Mouse (Mus musculus) midbrain, postnatal 0 days (tissue): Measurements from ENCODE around the gene Zfp36l2. TPM values are rescaled to one million over a fixed set of nuclear protein-coding genes. Genes with fewer than 3 reads are reported as not detected.

ENCODE experiments used
- ATAC-seq: fragments of 200-750 bp; cut with Nextera tagmentation; 2 replicates; pipeline ENCODE4 v1.8.0; 2017; ENCODE audit warnings: moderate number of reproducible peaks, mild to moderate bottlenecking, moderate TSS enrichment, moderate library complexity; ENCODE audit not compliant: low FRiP score
- DNase-seq: peaks from one replicate; pipeline ENCODE4 v3.0.0-alpha.2; 2015; ENCODE audit warnings: low spot score
- H3K27ac ChIP-seq: fragments of 300-500 bp; sonication (generic); 2 replicates; pipeline ENCODE4 v1.5.1; 2014; ENCODE audit warnings: low read depth, mild to moderate bottlenecking, low read length, mixed read lengths
- H3K27me3 ChIP-seq: fragments of 300-500 bp; sonication (generic); 2 replicates; pipeline ENCODE4 v1.6.1; 2014; ENCODE audit warnings: low read length, control low read depth, mixed read lengths; ENCODE audit not compliant: insufficient read depth
- H3K36me3 ChIP-seq: fragments of 300-500 bp; sonication (generic); 2 replicates; pipeline ENCODE4 v1.6.1; 2014; ENCODE audit warnings: low read length, control low read depth, mixed read lengths; ENCODE audit not compliant: insufficient read depth
- H3K4me1 ChIP-seq: fragments of 300-500 bp; sonication (generic); 2 replicates; pipeline ENCODE4 v1.6.1; 2014; ENCODE audit warnings: mild to moderate bottlenecking, control low read depth, antibody characterized with exemption, low read length, mixed read lengths; ENCODE audit not compliant: insufficient read depth
- H3K4me2 ChIP-seq: fragments of 300-500 bp; sonication (generic); 2 replicates; pipeline ENCODE4 v1.6.1; 2014; ENCODE audit warnings: low read depth, mild to moderate bottlenecking, low read length, mixed read lengths; ENCODE audit not compliant: poor library complexity, severe bottlenecking
- H3K4me3 ChIP-seq: fragments of 300-500 bp; sonication (generic); 2 replicates; pipeline ENCODE4 v1.5.1; 2014; ENCODE audit warnings: low read depth, mild to moderate bottlenecking, low read length, moderate library complexity
- H3K9ac ChIP-seq: fragments of 300-500 bp; sonication (generic); replicated peaks from 2 replicates; pipeline ENCODE4 v1.6.1; 2014; ENCODE audit warnings: mild to moderate bottlenecking, low read length, moderate library complexity, mixed read lengths; ENCODE audit not compliant: poor library complexity, severe bottlenecking
- H3K9me3 ChIP-seq: fragments of 300-500 bp; sonication (generic); 2 replicates; pipeline ENCODE4 v1.6.1; 2016; ENCODE audit warnings: low read length, control low read depth
- CTCF ChIP-seq: IDR thresholded peaks from 2 replicates; pipeline ENCODE4 v1.5.1; 2016; ENCODE audit warnings: antibody characterized with exemption, mild to moderate bottlenecking
- WGBS: fragments of 180-500 bp; shearing (Covaris S2); extraction: QIAGEN DNeasy Blood & Tissue Kit; methylation state at CpG from one replicate; pipeline ENCODE4 v1.1.7; 2014; 5-methylcytosine and 5-hydroxymethylcytosine counted together
- polyA plus RNA-seq: library from polyadenylated mRNA; unstranded; fragments of >200 nt; fragmentation: Nextera tagmentation; extraction: Ambion mirVana; gene quantifications from 2 replicates; pipeline ENCODE4 v1.2.1, GENCODE M21; 2015
- total RNA-seq: library from RNA; depleted of rRNA; stranded (reverse); fragments of >200 nt; gene quantifications from 2 replicates; pipeline ENCODE4 v1.2.3, GENCODE M21; 2014

Zfp36l2 gene
- total and polyA plus RNA-seq, 2 experiments from 2014 or later, result 5.9 to 17.7 TPM

DNA sequence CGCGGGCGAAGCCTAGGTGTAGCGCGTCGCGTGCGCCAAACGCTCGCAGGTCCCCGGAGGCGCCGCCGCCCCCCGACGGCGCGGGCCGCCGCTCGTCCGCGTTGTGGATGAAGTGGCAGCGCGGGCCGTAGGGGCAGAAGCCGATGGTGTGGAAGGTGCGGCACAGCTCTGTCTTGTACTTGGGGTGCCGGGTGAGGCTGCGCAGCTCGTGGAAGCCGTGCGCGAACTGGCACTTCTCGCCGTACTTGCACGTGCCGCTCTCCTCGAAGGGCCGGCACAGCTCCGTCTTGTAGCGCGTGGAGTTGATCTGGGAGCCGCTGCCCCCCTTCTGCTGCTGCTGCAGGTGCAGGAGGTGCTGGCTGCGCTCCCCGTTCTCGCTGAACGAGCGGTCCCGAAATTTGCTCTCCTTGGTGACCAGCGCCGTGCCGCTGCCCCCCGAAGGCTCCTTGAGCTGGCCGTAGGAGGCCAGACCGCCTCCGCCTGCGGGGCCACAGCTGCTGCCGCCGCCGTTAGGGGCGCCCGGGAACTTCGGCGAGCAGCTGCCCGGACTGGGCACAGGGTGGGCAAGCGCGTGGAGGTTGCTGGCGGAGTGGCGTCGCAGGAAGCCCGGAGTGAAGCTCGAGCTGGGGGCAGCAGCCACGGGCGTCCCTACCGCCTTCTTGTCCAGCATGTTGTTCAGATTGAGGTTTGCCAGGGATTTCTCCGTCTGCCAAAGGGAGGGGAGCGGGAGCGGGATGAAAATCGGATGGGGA is 1.1 kb downstream of the Zfp36l2 start:
- no peak for ATAC-seq
- no peaks in the 10 kb centered on the region for H3K4me1 ChIP-seq
- H3K36me3 ChIP-seq, result no peaks in the 10 kb centered on the region; the same call in 1 of the 2 replicates
- WGBS, result 3% methylated on average over 49 of the region's 80 CpGs
- H3K9ac ChIP-seq, result peak overlapping the region; percentile 57
- peak overlapping the region; percentile 41 for H3K4me2 ChIP-seq
- H3K9me3 ChIP-seq, result no peaks in the 10 kb centered on the region
- H3K4me3 ChIP-seq, result peak overlapping the region; percentile 45
- H3K27me3 ChIP-seq, result peaks cover 6% of the 10 kb centered on the region; the same call in 1 of the 2 replicates
- TF ChIP-seq CTCF, result peak; percentile 21; the same call in 1 of the 2 replicates
- peak overlapping the region; percentile 67 for H3K27ac ChIP-seq
- DNase-seq, result no peak

DNA sequence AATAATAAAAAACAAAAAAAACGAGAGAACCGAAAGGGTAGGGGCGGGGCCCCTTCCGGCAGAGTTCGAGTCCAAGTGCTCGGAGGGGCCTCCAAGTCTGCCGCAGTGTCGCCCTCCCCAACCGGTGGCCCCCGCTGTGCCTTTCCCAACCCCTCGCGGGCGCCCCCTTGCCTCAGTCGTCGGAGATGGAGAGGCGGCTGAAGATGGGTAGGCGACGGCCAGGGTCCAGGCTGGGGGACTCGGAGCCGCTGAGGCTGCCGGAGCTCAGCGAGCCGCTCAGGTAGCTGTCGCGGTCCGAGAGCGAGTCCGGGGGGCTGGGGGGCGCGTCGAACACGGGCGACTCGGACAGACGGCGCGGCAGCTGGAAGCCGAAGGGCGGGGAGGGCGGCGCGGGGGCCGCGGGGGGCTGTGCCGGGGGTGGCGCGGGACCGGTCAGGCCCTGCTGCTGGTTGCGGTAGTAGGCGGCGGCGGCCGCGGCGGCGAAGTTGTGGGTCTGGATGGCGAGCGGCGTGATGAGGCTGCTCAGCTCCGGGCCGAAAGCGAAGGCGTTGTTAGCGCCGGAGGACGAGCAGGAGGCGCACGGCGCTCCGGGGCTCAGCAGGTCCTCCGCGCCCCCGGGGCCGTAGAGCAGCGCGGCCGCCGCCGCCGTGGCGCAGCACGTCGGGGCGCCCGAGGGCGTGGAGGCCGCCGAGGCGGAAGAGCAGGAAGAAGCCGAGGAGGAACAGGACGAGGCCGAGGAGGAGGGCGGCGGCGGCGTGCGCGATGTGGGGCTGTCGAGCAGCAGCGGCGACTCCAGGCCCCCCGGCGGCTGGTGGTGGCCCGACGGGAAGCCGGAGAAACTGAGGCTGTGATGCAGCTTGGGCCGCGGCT is 1.9 kb downstream of the Zfp36l2 start:
- Histone ChIP-seq H3K27me3 (peaks cover 6% of the 10 kb centered on the region; the same call in 1 of the 2 replicates), H3K36me3 (no peaks in the 10 kb centered on the region; the same call in 1 of the 2 replicates), H3K9me3 (no peaks in the 10 kb centered on the region), H3K4me1 (no peaks in the 10 kb centered on the region), H3K9ac (peak overlapping the region; percentile 57), H3K27ac (peak overlapping the region; percentile 67), H3K4me2 (peak overlapping the region; percentile 41), H3K4me3 (peak overlapping the region; percentile 45)
- no peak for ATAC-seq
- peak; percentile 45 for TF ChIP-seq CTCF
- under 1% methylated on average over 90 of the region's 108 CpGs for WGBS
- DNase-seq, result peak; percentile 52

DNA sequence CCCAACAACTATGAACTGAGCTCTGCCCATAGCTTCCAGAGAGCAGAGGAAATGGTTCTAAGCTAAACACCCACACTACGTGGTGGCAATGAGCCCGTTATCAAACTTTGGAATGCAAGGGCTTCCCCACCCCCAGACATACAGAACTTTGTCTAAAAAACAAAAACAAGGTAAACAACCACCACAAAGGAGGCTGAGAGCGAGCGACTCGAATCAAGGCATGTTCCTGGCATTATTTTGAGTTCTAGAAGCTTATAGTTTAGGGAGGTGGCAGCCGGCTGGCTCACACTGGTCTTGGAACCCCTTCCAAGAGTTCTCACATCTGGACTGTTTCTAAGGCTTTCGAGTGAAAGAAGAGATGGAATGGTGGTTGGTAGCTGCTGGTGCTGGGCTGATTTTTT is 2.7 kb downstream of the Zfp36l2 start:
- Histone ChIP-seq H3K4me1 (no peaks in the 10 kb centered on the region), H3K4me3 (peak overlapping the region; percentile 45), H3K9me3 (no peaks in the 10 kb centered on the region), H3K36me3 (no peaks in the 10 kb centered on the region; the same call in 1 of the 2 replicates), H3K4me2 (peak overlapping the region; percentile 29), H3K9ac (peak overlapping the region; percentile 48; the same call in 1 of the 2 replicates), H3K27ac (0 out of 2 replicates have a peak overlapping the region, but pooled peaks have one; percentile 13), H3K27me3 (peaks cover 6% of the 10 kb centered on the region; the same call in 1 of the 2 replicates)
- no peak for ATAC-seq
- 20% methylated on average over 7 of the region's 7 CpGs for WGBS
- TF ChIP-seq CTCF, result no peak
- DNase-seq, result no peak

DNA sequence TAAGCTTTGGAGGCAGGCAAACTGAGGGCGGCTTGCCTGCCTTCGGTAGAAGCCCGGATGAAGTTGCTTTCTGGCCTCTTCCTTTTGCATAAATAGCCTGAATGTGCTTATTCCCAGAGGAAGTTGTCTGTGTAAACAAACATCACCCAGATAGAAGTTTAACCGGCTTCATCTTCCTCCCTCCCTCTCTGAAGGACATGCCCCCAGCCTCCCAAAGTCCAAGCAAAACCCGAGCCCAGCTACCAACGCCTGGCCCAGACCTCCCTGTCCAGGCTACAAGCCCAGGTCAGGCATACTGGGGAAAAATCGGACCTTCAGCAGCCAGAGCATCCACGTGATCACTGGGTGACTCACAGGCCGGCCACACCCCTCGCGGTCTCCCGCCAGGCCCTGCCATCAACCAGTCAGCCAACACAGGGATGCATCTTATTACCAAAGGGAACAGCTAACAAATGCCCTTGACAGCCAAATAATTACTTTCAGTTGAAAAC is 4.4 kb downstream of the Zfp36l2 start:
- no peak for TF ChIP-seq CTCF
- no peak overlapping the region for H3K9ac ChIP-seq
- peaks cover 6% of the 10 kb centered on the region; the same call in 1 of the 2 replicates for H3K27me3 ChIP-seq
- no peaks in the 10 kb centered on the region for H3K36me3 ChIP-seq
- DNase-seq (peak; percentile 74), ATAC-seq (no peak)
- peak overlapping the region; percentile 30 for H3K4me2 ChIP-seq
- no peaks in the 10 kb centered on the region for H3K9me3 ChIP-seq
- peak overlapping the region; percentile 57; the same call in 1 of the 2 replicates for H3K27ac ChIP-seq
- 0 out of 2 replicates have a peak overlapping the region, but pooled peaks have one; percentile 17 for H3K4me3 ChIP-seq
- no peaks in the 10 kb centered on the region for H3K4me1 ChIP-seq
- WGBS, result 19% methylated on average over 12 of the region's 12 CpGs

DNA sequence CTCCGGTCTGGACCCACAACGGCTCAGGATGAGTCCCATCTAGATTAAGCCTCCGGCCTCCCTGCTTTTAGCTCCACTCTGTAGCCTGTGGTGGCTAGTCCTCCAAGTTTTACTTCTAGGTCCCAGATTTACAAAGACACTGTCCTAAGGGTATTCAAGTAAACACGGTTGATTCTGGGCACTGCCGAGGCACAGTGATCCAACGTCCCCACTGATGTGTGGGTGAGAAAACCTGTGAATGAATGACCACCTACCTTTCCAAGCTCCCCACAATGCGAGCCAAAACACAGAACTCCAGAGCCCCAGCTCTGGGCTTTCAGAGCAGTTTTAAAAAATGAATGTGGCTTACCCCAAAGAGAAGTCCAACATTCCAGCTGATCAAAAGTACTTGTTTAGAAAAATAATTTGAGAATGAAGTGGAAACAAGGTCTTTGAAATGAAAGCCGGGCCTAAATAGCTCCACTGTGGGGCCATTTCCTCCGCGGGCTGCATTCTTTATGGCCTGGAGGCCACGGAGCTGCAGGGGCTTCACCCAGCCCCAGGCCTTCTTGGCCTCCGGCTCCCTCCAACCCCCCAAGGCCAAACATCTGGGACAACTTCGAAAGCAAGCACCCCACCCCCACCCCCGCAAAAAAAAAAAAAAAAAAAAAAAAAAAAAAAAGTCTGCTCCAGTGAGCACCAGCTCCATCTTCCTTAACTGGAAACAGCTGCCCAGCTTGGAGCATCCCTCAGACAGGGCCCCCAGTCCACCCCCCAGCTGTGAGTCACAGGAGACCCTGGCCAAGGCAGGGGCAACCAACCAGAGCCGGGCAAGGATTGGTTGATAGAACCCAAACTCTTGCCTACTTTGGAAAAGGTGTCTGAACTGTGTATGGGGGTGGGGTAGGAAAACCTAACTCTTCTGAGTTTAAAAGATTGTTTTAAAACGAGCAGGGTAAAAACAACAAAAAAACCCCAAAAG is 5.2 kb downstream of the Zfp36l2 start:
- peak overlapping the region; percentile 62 for H3K27ac ChIP-seq
- DNase-seq (no peak), ATAC-seq (no peak)
- no peak overlapping the region for H3K9ac ChIP-seq
- H3K4me2 ChIP-seq, result peak overlapping the region; percentile 30
- H3K27me3 ChIP-seq, result peaks cover 6% of the 10 kb centered on the region; the same call in 1 of the 2 replicates
- 36% methylated on average over 15 of the region's 16 CpGs for WGBS
- H3K4me1 ChIP-seq, result no peaks in the 10 kb centered on the region
- no peaks in the 10 kb centered on the region for H3K9me3 ChIP-seq
- no peak for TF ChIP-seq CTCF
- 0 out of 2 replicates have a peak overlapping the region, but pooled peaks have one; percentile 17 for H3K4me3 ChIP-seq
- no peaks in the 10 kb centered on the region for H3K36me3 ChIP-seq
